Mouse (Mus musculus) embryonic facial prominence, embryonic 14.5 days (tissue): ENCODE measurements around the gene Npas2. TPM values are rescaled to one million over a fixed set of nuclear protein-coding genes. Genes with fewer than 3 reads are reported as not detected.

Experiments used
- ATAC-seq: fragments of 200-750 bp; cut with Nextera tagmentation; 2 replicates; pipeline ENCODE4 v1.8.0; 2017; ENCODE audit warnings: low read depth, moderate number of reproducible peaks, moderate TSS enrichment
- DNase-seq: peaks from one replicate; pipeline ENCODE4 v3.0.0-alpha.2; 2015; ENCODE audit warnings: low spot score
- H3K27ac ChIP-seq: fragments of 300-500 bp; sonication (generic); replicated peaks from 2 replicates; pipeline ENCODE4 v1.5.1; 2014; ENCODE audit warnings: low read depth, mild to moderate bottlenecking, low read length, moderate library complexity
- H3K27me3 ChIP-seq: fragments of 300-500 bp; sonication (generic); replicated peaks from 2 replicates; pipeline ENCODE4 v1.6.1; 2014; ENCODE audit warnings: low read length; ENCODE audit not compliant: control insufficient read depth, insufficient read depth
- H3K36me3 ChIP-seq: fragments of 300-500 bp; sonication (generic); 2 replicates; pipeline ENCODE4 v1.6.1; 2014; ENCODE audit warnings: low read length, mixed read lengths; ENCODE audit not compliant: control insufficient read depth, insufficient read depth
- H3K4me1 ChIP-seq: fragments of 300-500 bp; sonication (generic); 2 replicates; pipeline ENCODE4 v1.6.1; 2014; ENCODE audit warnings: antibody characterized with exemption, low read length; ENCODE audit not compliant: control insufficient read depth, insufficient read depth
- H3K4me2 ChIP-seq: fragments of 300-500 bp; sonication (generic); 2 replicates; pipeline ENCODE4 v1.6.1; 2014; ENCODE audit warnings: low read depth, mild to moderate bottlenecking, low read length, moderate library complexity, mixed read lengths
- H3K4me3 ChIP-seq: fragments of 300-500 bp; sonication (generic); 2 replicates; pipeline ENCODE4 v1.5.1; 2014; ENCODE audit warnings: low read depth, mild to moderate bottlenecking, low read length
- H3K9ac ChIP-seq: fragments of 300-500 bp; sonication (generic); 2 replicates; pipeline ENCODE4 v1.6.1; 2014; ENCODE audit warnings: low read depth, mild to moderate bottlenecking, low read length, moderate library complexity, mixed read lengths
- H3K9me3 ChIP-seq: fragments of 300-500 bp; sonication (generic); 2 replicates; pipeline ENCODE4 v1.6.1; 2016; ENCODE audit warnings: low read length; ENCODE audit not compliant: control insufficient read depth
- WGBS: fragments of 180-500 bp; shearing (Covaris S2); extraction: QIAGEN DNeasy Blood & Tissue Kit; methylation state at CpG from one replicate; pipeline ENCODE4 v1.1.7; 2014; 5-methylcytosine and 5-hydroxymethylcytosine counted together
- polyA plus RNA-seq: library from polyadenylated mRNA; unstranded; fragments of >200 nt; fragmentation: Nextera tagmentation; extraction: Ambion mirVana; gene quantifications from 2 replicates; pipeline ENCODE4 v1.2.1, GENCODE M21; 2014

Npas2 gene
- polyA plus RNA-seq, 1 experiment from 2014 or later: 2.7 TPM

- ATAC-seq (no peak; the same call in 1 of the 2 replicates), DNase-seq (no peak)
- Histone ChIP-seq H3K9ac (no peak overlapping the region), H3K9me3 (no peaks in the 10 kb centered on the region), H3K4me3 (peak overlapping the region; percentile 13), H3K4me1 (peaks cover 10% of the 10 kb centered on the region), H3K36me3 (no peaks in the 10 kb centered on the region), H3K27me3 (peaks cover 6% of the 10 kb centered on the region; the same call in 1 of the 2 replicates), H3K27ac (no peak overlapping the region), H3K4me2 (peak overlapping the region; percentile 40)
- 34% methylated on average over 24 of the region's 24 CpGs for WGBS
These were observed 168.4 kb downstream of the Npas2 start for GRCm38 (mm10) chr1:39361754-39362514.

DNA sequence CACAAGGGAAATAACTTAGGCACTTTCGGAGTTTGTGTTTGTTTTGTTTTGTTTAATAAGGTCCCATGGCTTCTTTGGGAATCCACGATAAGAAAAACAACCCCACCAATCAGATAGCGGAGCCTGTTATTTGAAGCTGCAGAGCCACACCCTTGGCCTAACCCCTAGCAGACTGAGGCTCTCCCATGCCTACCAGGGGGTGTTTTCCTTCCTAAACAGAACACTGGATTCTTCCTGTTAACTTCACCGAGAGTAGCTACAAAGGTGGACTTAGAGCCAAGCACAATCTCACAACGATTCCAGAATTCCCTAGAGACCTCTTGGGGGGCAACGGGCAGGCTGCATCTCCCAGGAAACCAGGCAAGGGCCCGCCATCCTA, 169.0 kb downstream of the Npas2 start:
- 44% methylated on average over 7 of the region's 7 CpGs for WGBS

DNA sequence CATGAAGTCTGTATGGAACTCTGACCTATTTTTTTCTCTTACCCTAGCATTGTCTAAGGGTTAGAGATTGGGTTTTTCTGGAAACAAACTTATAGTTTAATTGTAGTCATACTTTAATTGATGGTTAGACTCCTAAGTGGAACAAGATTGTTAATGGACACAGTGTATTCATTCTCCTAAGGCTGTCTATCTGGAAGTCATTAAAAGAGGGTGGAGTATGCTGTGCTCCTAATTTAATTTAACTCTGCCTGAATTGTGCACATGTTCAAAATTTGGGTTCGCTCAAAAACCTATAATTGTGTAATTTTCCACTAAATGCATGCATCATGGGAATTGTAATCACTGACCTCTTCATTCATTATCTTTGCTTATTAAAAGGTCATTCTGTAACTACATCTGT, 172.0 kb downstream of the Npas2 start:
- no peak overlapping the region for H3K9ac ChIP-seq
- H3K36me3 ChIP-seq: peaks cover 14% of the 10 kb centered on the region
- 44% methylated on average over 1 of the region's 1 CpGs for WGBS
- ATAC-seq (no peak), DNase-seq (peak; percentile 51)
- H3K4me3 ChIP-seq: no peak overlapping the region
- no peaks in the 10 kb centered on the region for H3K9me3 ChIP-seq
- H3K27ac ChIP-seq: no peak overlapping the region
- peaks cover 6% of the 10 kb centered on the region; the same call in 1 of the 2 replicates for H3K27me3 ChIP-seq
- H3K4me2 ChIP-seq: no peak overlapping the region
- peaks cover 20% of the 10 kb centered on the region for H3K4me1 ChIP-seq

More for the DNA sequence above, 169.0 kb downstream of the Npas2 start:
- H3K36me3 ChIP-seq: no peaks in the 10 kb centered on the region
- ATAC-seq (no peak), DNase-seq (no peak)
- peaks cover 6% of the 10 kb centered on the region; the same call in 1 of the 2 replicates for H3K27me3 ChIP-seq
- H3K4me1 ChIP-seq: peaks cover 13% of the 10 kb centered on the region
- no peak overlapping the region for H3K4me2 ChIP-seq
- H3K9ac ChIP-seq: no peak overlapping the region
- H3K4me3 ChIP-seq: no peak overlapping the region
- H3K9me3 ChIP-seq: no peaks in the 10 kb centered on the region
- H3K27ac ChIP-seq: no peak overlapping the region

DNA sequence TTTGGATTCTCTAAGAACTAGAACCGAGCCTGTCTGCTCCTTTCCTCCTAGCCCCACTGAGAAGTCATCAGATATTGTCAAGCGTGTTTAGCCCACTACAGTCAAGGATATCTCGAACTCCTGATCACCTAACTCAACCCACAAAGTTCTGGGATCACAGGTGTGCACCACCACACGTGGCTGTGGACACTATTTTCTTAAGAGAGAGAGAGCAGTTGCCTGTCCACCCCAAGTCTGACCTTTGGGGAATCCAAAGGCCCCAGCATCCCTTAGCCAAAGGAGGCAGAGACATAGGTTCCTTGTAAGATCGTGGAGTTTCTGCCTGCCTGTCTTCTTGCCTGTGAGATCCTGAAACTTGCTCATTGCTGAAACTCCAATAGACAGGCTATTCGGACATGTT, 173.5 kb downstream of the Npas2 start:
- H3K27ac ChIP-seq: peak overlapping the region; percentile 50
- peak overlapping the region; percentile 89 for H3K4me3 ChIP-seq
- peaks cover 29% of the 10 kb centered on the region for H3K36me3 ChIP-seq
- peaks cover 17% of the 10 kb centered on the region for H3K4me1 ChIP-seq
- H3K4me2 ChIP-seq: peak overlapping the region; percentile 60
- H3K9ac ChIP-seq: peak overlapping the region; percentile 98
- H3K27me3 ChIP-seq: no peaks in the 10 kb centered on the region
- DNase-seq (no peak), ATAC-seq (no peak)
- H3K9me3 ChIP-seq: no peaks in the 10 kb centered on the region
- 25% methylated on average over 6 of the region's 6 CpGs for whole genome bisulfite sequencing

GRCm38 (mm10) chr1:39367601-39368266, 174.2 kb downstream of the Npas2 start, which contains the start of gene Rpl31:
Rpl31 (plus strand) TSS chr1:39367842.
- Histone ChIP-seq H3K4me2 (peak within 1 kb of the TSS; percentile 82), H3K36me3 (peaks cover 36% of the 10 kb centered on the region), H3K27me3 (no peaks in the 10 kb centered on the region), H3K4me3 (peak within 1 kb of the TSS; percentile 89), H3K9ac (peak within 1 kb of the TSS; percentile 98), H3K4me1 (peaks cover 15% of the 10 kb centered on the region), H3K9me3 (no peaks in the 10 kb centered on the region), H3K27ac (peak within 1 kb of the TSS; percentile 85)
- ATAC-seq (peak; percentile 99), DNase-seq (peak; percentile 98)
- under 1% methylated on average over 30 of the region's 62 CpGs for WGBS

DNA sequence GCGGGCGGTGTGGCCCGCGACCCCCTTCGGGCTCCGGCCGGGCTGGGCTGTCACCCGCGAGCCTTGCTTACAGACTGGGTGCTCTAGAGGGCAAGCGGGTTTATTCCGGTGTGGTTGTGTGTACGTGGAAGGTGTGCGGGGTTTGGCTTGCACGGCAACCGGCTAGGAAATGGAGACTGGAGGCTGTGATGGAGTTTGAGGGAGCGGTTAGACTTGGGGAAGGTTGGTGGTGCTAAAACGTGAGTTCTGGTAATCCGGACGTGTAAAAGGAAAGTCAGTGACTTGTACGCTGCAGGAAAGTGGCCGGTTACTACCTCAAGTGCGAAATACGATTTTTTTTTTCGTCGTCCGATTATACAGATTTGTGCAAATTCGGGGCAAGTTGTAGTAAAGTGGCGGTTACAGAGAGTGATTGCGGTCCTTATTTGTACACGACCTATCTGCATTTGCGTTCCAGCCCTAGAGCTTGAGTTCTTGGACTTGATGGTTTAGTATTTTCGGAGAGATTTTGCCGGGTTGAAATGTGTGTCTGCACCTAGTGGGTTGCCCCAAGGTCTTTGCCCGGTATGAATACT, 174.8 kb downstream of the Npas2 start:
- ATAC-seq: peak; percentile 14

GRCm38 (mm10) chr1:39370431-39370830, 176.9 kb downstream of the Npas2 start:
- H3K9me3 ChIP-seq: no peaks in the 10 kb centered on the region
- DNase-seq (no peak), ATAC-seq (no peak)
- no peaks in the 10 kb centered on the region for H3K27me3 ChIP-seq
- H3K9ac ChIP-seq: peak overlapping the region; percentile 45
- no peak overlapping the region for H3K4me2 ChIP-seq
- H3K4me1 ChIP-seq: peaks cover 15% of the 10 kb centered on the region
- 84% methylated on average over 6 of the region's 6 CpGs for WGBS
- peaks cover 58% of the 10 kb centered on the region for H3K36me3 ChIP-seq
- no peak overlapping the region for H3K4me3 ChIP-seq
- H3K27ac ChIP-seq: no peak overlapping the region

More for the DNA sequence above, 174.8 kb downstream of the Npas2 start:
- DNase-seq: no peak
- Histone ChIP-seq H3K9me3 (no peaks in the 10 kb centered on the region), H3K36me3 (peaks cover 42% of the 10 kb centered on the region), H3K27ac (peak overlapping the region; percentile 85), H3K4me1 (peaks cover 15% of the 10 kb centered on the region), H3K4me2 (peak overlapping the region; percentile 82), H3K9ac (peak overlapping the region; percentile 98), H3K27me3 (no peaks in the 10 kb centered on the region), H3K4me3 (peak overlapping the region; percentile 89)
- WGBS: under 1% methylated on average over 34 of the region's 34 CpGs

DNA sequence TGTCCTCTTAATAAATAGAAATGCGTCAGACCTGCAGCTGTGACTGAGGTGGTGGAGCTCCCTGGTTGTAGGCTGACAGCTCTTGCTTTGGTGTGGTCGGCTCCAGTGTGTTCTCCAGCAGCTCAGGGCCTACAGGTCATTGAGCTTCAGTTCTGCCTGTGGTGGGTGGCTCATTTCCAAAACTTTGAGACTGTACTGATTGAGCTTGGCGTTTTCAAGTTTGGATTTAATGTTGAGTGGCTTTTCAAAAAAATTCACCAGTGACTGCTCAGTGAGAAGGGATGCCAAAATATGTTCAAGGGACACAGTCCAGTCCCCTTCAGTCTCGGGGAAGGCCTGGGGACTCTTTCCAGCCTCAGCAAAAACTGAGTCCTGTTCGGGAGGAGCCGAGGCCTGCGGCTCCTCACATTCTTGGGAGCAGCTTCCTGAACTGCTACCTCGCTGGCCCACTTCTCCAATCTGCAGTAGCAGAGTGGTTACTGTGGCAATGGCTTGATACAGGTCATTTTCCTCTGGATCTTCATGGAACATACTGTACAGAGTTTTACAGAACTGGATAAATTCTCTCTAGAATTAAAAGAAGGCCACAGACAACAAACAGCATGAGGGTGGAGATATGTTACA, 178.8 kb downstream of the Npas2 start:
- Histone ChIP-seq H3K4me3 (no peak overlapping the region), H3K9ac (no peak overlapping the region), H3K4me1 (peaks cover 8% of the 10 kb centered on the region; the same call in 1 of the 2 replicates), H3K4me2 (no peak overlapping the region), H3K36me3 (peaks cover 66% of the 10 kb centered on the region), H3K27ac (no peak overlapping the region), H3K9me3 (no peaks in the 10 kb centered on the region), H3K27me3 (no peaks in the 10 kb centered on the region)
- DNase-seq (no peak), ATAC-seq (no peak)
- WGBS: 74% methylated on average over 8 of the region's 8 CpGs
